Mouse (Mus musculus): ENCODE measurements around the gene Actr3b.

GRCm38 (mm10) chr5:25747904-25748303 lies 11.9 kb upstream of the Actr3b start:
- TF ChIP-seq SMC3 (IDR thresholded peaks at IDR 0.05; ENCODE audit: low read depth, low read length) (no peak), MXI1 (IDR thresholded peaks at IDR 0.05; ENCODE audit: low read depth, low read length) (no peak), SIN3A (IDR thresholded peaks at IDR 0.05; ENCODE audit: low read length) (no peak), CTCF (conservative IDR thresholded peaks at IDR 0.05 in 1 of 2, IDR thresholded peaks at IDR 0.05 in 1 of 2; ENCODE audit: low read depth in 2 of 2, low read length in 2 of 2) (no peak), UBTF (IDR thresholded peaks at IDR 0.05; ENCODE audit: low read depth, low read length) (no peak), E2F4 (IDR thresholded peaks at IDR 0.05; ENCODE audit: insufficient replicate concordance, low read depth, low read length) (no peak), MAX (IDR thresholded peaks at IDR 0.05; ENCODE audit: low read length) (no peak), GABPA (IDR thresholded peaks at IDR 0.05; ENCODE audit: insufficient replicate concordance, low read depth, low read length) (no peak), POLR2AphosphoS2 (IDR thresholded peaks at IDR 0.05; ENCODE audit: low read depth, low read length) (no peak), MAFK (IDR thresholded peaks at IDR 0.05; ENCODE audit: insufficient replicate concordance, low read length) (no peak)
